Mouse (Mus musculus) limb, embryonic 10.5 days (tissue): Measurements from ENCODE around the gene Usp18. TPM values are rescaled to one million over a fixed set of nuclear protein-coding genes. Genes with fewer than 3 reads are reported as not detected.

ENCODE experiments used
- DNase-seq: peaks from one replicate; pipeline ENCODE4 v3.0.0-alpha.2; 2017; ENCODE audit warnings: low spot score
- H3K27ac ChIP-seq: fragments of 300-500 bp; sonication (generic); 2 replicates; pipeline ENCODE4 v1.5.1; 2016; ENCODE audit warnings: mild to moderate bottlenecking
- H3K27me3 ChIP-seq: fragments of 300-500 bp; sonication (generic); 2 replicates; pipeline ENCODE4 v1.6.1; 2016; ENCODE audit warnings: low read depth, mild to moderate bottlenecking; ENCODE audit not compliant: poor library complexity, severe bottlenecking
- H3K36me3 ChIP-seq: fragments of 300-500 bp; sonication (generic); 2 replicates; pipeline ENCODE4 v1.6.1; 2016; ENCODE audit warnings: mild to moderate bottlenecking, moderate library complexity
- H3K4me1 ChIP-seq: fragments of 300-500 bp; sonication (generic); 2 replicates; pipeline ENCODE4 v1.6.1; 2016
- H3K4me3 ChIP-seq: fragments of 300-500 bp; sonication (generic); 2 replicates; pipeline ENCODE4 v1.5.1; 2016; ENCODE audit warnings: mild to moderate bottlenecking, moderate library complexity
- H3K9me3 ChIP-seq: fragments of 300-500 bp; sonication (generic); replicated peaks from 2 replicates; pipeline ENCODE4 v1.6.1; 2016; ENCODE audit warnings: mild to moderate bottlenecking
- WGBS: fragments of 180-500 bp; shearing (Covaris S2); methylation state at CpG from one replicate; pipeline ENCODE4 v1.1.7; 2016; 5-methylcytosine and 5-hydroxymethylcytosine counted together
- polyA plus RNA-seq: library from polyadenylated mRNA; unstranded; fragments of >200 nt; fragmentation: Nextera tagmentation; extraction: Ambion mirVana; gene quantifications from 2 replicates; pipeline ENCODE4 v1.2.1, GENCODE M21; 2016

Usp18 gene
- polyA plus RNA-seq, 1 experiment from 2014 or later, result 0.99 TPM

- Histone ChIP-seq H3K36me3 (no peaks in the 10 kb centered on the region), H3K4me3 (no peak overlapping the region), H3K27ac (no peak overlapping the region), H3K9me3 (no peaks in the 10 kb centered on the region), H3K27me3 (peaks cover 38% of the 10 kb centered on the region), H3K4me1 (peaks cover 17% of the 10 kb centered on the region)
- WGBS, result 75% methylated on average over 5 of the region's 5 CpGs
- no peak for DNase-seq
These were observed 30.4 kb upstream of the Usp18 start for GRCm38 (mm10) chr6:121215336-121215735.

GRCm38 (mm10) chr6:121215896-121216295 is 29.8 kb upstream of the Usp18 start:
- no peak for DNase-seq
- no peaks in the 10 kb centered on the region for H3K9me3 ChIP-seq
- H3K27ac ChIP-seq, result no peak overlapping the region
- no peak overlapping the region for H3K4me3 ChIP-seq
- whole genome bisulfite sequencing, result 90% methylated on average over 6 of the region's 6 CpGs
- no peaks in the 10 kb centered on the region for H3K36me3 ChIP-seq
- H3K4me1 ChIP-seq, result peaks cover 11% of the 10 kb centered on the region
- peaks cover 33% of the 10 kb centered on the region for H3K27me3 ChIP-seq

GRCm38 (mm10) chr6:121216589-121217255 is 29.0 kb upstream of the Usp18 start:
- 92% methylated on average over 5 of the region's 5 CpGs for WGBS
- peaks cover 25% of the 10 kb centered on the region for H3K27me3 ChIP-seq
- no peak overlapping the region for H3K27ac ChIP-seq
- no peaks in the 10 kb centered on the region for H3K9me3 ChIP-seq
- H3K36me3 ChIP-seq, result no peaks in the 10 kb centered on the region
- no peak for DNase-seq
- peaks cover 3% of the 10 kb centered on the region for H3K4me1 ChIP-seq
- no peak overlapping the region for H3K4me3 ChIP-seq

GRCm38 (mm10) chr6:121218002-121218401 is 27.7 kb upstream of the Usp18 start:
- Histone ChIP-seq H3K27ac (no peak overlapping the region), H3K4me1 (no peaks in the 10 kb centered on the region), H3K36me3 (no peaks in the 10 kb centered on the region), H3K4me3 (no peak overlapping the region), H3K9me3 (no peaks in the 10 kb centered on the region), H3K27me3 (peaks cover 12% of the 10 kb centered on the region; the same call in 1 of the 2 replicates)
- DNase-seq, result no peak
- WGBS, result 89% methylated on average over 7 of the region's 7 CpGs

GRCm38 (mm10) chr6:121219406-121219805 is 26.3 kb upstream of the Usp18 start:
- Histone ChIP-seq H3K27ac (no peak overlapping the region), H3K9me3 (no peaks in the 10 kb centered on the region), H3K4me1 (peaks cover 4% of the 10 kb centered on the region), H3K27me3 (no peaks in the 10 kb centered on the region), H3K36me3 (no peaks in the 10 kb centered on the region), H3K4me3 (no peak overlapping the region)
- no peak for DNase-seq
- 88% methylated on average over 4 of the region's 4 CpGs for WGBS

- no peak overlapping the region for H3K27ac ChIP-seq
- no peaks in the 10 kb centered on the region for H3K27me3 ChIP-seq
- H3K9me3 ChIP-seq, result no peaks in the 10 kb centered on the region
- H3K36me3 ChIP-seq, result no peaks in the 10 kb centered on the region
- peaks cover 10% of the 10 kb centered on the region for H3K4me1 ChIP-seq
- WGBS, result 92% methylated on average over 10 of the region's 10 CpGs
- H3K4me3 ChIP-seq, result no peak overlapping the region
- no peak for DNase-seq
These were observed 25.5 kb upstream of the Usp18 start for GRCm38 (mm10) chr6:121220181-121220580.

GRCm38 (mm10) chr6:121221876-121222597 is 23.7 kb upstream of the Usp18 start:
- Histone ChIP-seq H3K27ac (no peak overlapping the region), H3K9me3 (no peaks in the 10 kb centered on the region), H3K36me3 (no peaks in the 10 kb centered on the region), H3K4me1 (peaks cover 16% of the 10 kb centered on the region), H3K4me3 (no peak overlapping the region), H3K27me3 (no peaks in the 10 kb centered on the region)
- no peak for DNase-seq
- WGBS, result 87% methylated on average over 8 of the region's 8 CpGs

- Histone ChIP-seq H3K27me3 (no peaks in the 10 kb centered on the region), H3K27ac (no peak overlapping the region), H3K36me3 (no peaks in the 10 kb centered on the region), H3K4me3 (no peak overlapping the region), H3K9me3 (no peaks in the 10 kb centered on the region), H3K4me1 (peaks cover 16% of the 10 kb centered on the region)
- DNase-seq, result no peak
- 97% methylated on average over 14 of the region's 14 CpGs for WGBS
These were observed 22.7 kb upstream of the Usp18 start for GRCm38 (mm10) chr6:121223001-121223400.

- DNase-seq, result no peak
- H3K36me3 ChIP-seq, result no peaks in the 10 kb centered on the region
- H3K27me3 ChIP-seq, result no peaks in the 10 kb centered on the region
- 81% methylated on average over 5 of the region's 5 CpGs for WGBS
- H3K4me3 ChIP-seq, result no peak overlapping the region
- 0 out of 2 replicates have a peak overlapping the region, but pooled peaks have one; percentile 30 for H3K27ac ChIP-seq
- H3K9me3 ChIP-seq, result no peaks in the 10 kb centered on the region
- H3K4me1 ChIP-seq, result peaks cover 16% of the 10 kb centered on the region
These were observed 21.6 kb upstream of the Usp18 start for GRCm38 (mm10) chr6:121224067-121224466.

GRCm38 (mm10) chr6:121224993-121225392 is 20.7 kb upstream of the Usp18 start:
- DNase-seq, result no peak
- Histone ChIP-seq H3K36me3 (no peaks in the 10 kb centered on the region), H3K27me3 (no peaks in the 10 kb centered on the region), H3K27ac (no peak overlapping the region), H3K4me1 (peaks cover 16% of the 10 kb centered on the region), H3K4me3 (no peak overlapping the region), H3K9me3 (no peaks in the 10 kb centered on the region)
- WGBS, result 6% methylated on average over 6 of the region's 6 CpGs

- Histone ChIP-seq H3K36me3 (no peaks in the 10 kb centered on the region), H3K27me3 (no peaks in the 10 kb centered on the region), H3K9me3 (no peaks in the 10 kb centered on the region), H3K4me1 (peaks cover 16% of the 10 kb centered on the region), H3K4me3 (no peak overlapping the region), H3K27ac (peak overlapping the region; percentile 58; the same call in 1 of the 2 replicates)
- 66% methylated on average over 4 of the region's 4 CpGs for WGBS
- no peak for DNase-seq
These were observed 19.7 kb upstream of the Usp18 start for GRCm38 (mm10) chr6:121226043-121226442.

GRCm38 (mm10) chr6:121226744-121227143 is 19.0 kb upstream of the Usp18 start:
- 77% methylated on average over 2 of the region's 2 CpGs for WGBS
- H3K4me3 ChIP-seq, result no peak overlapping the region
- H3K27ac ChIP-seq, result no peak overlapping the region
- H3K27me3 ChIP-seq, result no peaks in the 10 kb centered on the region
- H3K36me3 ChIP-seq, result no peaks in the 10 kb centered on the region
- peaks cover 16% of the 10 kb centered on the region for H3K4me1 ChIP-seq
- H3K9me3 ChIP-seq, result no peaks in the 10 kb centered on the region
- DNase-seq, result no peak

- H3K27ac ChIP-seq, result no peak overlapping the region
- H3K27me3 ChIP-seq, result no peaks in the 10 kb centered on the region
- H3K4me1 ChIP-seq, result peaks cover 16% of the 10 kb centered on the region
- no peak overlapping the region for H3K4me3 ChIP-seq
- no peaks in the 10 kb centered on the region for H3K9me3 ChIP-seq
- 72% methylated on average over 8 of the region's 8 CpGs for WGBS
- no peak for DNase-seq
- no peaks in the 10 kb centered on the region for H3K36me3 ChIP-seq
These were observed 17.3 kb upstream of the Usp18 start for GRCm38 (mm10) chr6:121228421-121228820.
